Mouse (Mus musculus): ENCODE measurements around the gene Rap1gds1. TPM values are rescaled to one million over a fixed set of nuclear protein-coding genes. Genes with fewer than 3 reads are reported as not detected.

Rap1gds1 gene
- polyA plus RNA-seq, 2 experiments from 2014 or later: 80.3 to 82.9 TPM

GRCm38 (mm10) chr3:138877741-138878140 is 197.3 kb downstream of the Rap1gds1 start:
- peak; percentile 19 for ATAC-seq

GRCm38 (mm10) chr3:138876931-138877361 is 198.1 kb downstream of the Rap1gds1 start:
- ATAC-seq: peak; percentile 85

GRCm38 (mm10) chr3:138876418-138876817 is 198.6 kb downstream of the Rap1gds1 start:
- ATAC-seq: no peak

GRCm38 (mm10) chr3:138875936-138876335 is 199.1 kb downstream of the Rap1gds1 start:
- ATAC-seq: no peak

Other genes starting within 250 kb of the Rap1gds1 start
- gene Stpg2, start 130.5 kb upstream of the Rap1gds1 start, polyA plus RNA-seq (2017; shearing (Covaris generic)): not detected

All from CD4-positive, CD25-positive, alpha-beta regulatory T cell, adult 4 months (primary cell).